Mouse (Mus musculus): ENCODE results near the gene Vwf.
A peak's percentile ranks its signal among the peaks of the same experiment; 100 is the strongest.

The Vwf gene

DNA sequence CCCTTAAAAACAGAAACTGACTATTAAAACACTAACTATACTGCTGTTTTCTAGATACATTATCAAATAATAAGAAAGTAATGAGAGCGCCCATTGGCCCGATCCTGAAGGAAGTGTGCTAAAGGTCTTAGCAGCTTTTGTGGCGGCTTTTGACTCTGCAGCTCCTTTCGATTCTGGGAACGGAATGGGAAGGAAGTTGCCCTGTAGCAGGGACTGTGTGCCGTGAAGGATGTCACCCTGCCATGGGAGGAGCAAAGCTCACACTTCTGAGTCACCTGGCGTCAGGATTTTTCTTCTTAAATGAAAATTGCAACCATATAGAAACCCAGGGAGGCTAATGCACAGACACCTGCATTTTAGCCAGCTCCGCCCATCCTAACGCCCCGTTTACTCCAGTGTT lies 1.8 kb downstream of the Vwf start:
- DNase-seq: no peak

DNA sequence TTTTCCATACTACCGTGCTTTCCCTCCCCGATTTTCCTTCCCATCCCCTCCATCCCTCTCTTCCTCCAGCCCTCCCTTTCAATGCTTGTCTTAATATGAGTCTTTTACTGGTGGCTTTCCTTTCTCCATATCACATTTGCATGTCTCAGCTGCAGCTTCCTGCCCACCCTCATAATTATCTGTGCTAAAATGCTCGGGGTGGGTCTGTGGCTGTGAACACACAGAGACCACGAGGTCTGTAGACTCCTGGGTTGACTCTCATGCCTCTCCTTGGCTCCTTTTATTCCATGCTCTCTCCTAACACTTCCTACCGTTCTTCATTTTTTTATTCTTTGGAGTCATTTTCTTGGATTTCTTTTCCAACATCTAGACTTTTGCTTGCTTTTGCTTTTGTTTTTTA lies 3.6 kb downstream of the Vwf start:
- DNase-seq: no peak

DNA sequence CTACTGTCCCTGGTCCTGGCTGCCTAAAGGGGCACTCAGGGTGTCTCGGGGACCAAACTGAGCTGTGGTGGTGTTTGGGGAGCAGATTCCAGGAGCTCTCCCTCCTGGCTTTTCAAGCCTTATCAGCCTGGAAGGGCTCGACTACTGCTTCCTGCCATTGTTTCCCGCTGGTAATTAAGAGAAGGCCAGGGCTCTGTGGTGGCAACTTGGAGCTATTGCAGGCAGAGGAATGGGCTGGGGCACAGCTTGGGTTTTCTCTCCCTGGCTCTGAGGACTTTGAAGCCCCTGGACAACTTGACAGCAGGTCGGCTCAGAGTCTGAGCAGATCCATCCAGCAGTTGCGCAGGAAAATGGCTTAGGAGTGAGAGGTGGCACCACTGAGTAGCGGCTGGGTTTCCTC lies 6.2 kb downstream of the Vwf start:
- no peak for DNase-seq

DNA sequence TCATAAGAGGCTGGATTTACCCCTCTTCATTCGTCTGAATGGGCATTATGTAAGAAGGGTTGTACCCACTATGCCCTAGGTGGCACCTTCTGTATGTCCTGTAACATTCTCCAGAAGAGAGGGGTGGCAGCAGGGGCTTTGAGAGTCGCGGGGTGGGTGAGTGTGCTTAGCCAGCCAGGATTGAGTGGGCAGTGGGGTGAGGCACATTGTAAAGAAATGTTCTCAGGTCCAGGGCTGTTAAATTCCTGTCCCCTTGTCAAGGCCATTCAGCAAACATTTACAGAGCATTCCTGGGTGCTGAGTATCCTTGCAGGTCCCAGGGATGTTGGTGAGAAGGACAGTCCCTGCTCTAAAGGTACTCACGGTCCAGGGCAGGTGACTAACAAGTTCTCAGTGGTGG lies 7.0 kb downstream of the Vwf start:
- DNase-seq: no peak

GRCm38 (mm10) chr6:125558831-125559230 lies 12.3 kb downstream of the Vwf start:
- DNase-seq: no peak

- no peak for DNase-seq
Observed at GRCm38 (mm10) chr6:125561031-125561430, 14.5 kb downstream of the Vwf start.

- DNase-seq: no peak
Observed at GRCm38 (mm10) chr6:125561521-125561920, 14.9 kb downstream of the Vwf start.

GRCm38 (mm10) chr6:125564812-125565281 lies 18.3 kb downstream of the Vwf start:
- DNase-seq: peak in 1 of 2 experiments; percentile 13

GRCm38 (mm10) chr6:125565326-125565725 lies 18.8 kb downstream of the Vwf start:
- no peak for DNase-seq

DNA sequence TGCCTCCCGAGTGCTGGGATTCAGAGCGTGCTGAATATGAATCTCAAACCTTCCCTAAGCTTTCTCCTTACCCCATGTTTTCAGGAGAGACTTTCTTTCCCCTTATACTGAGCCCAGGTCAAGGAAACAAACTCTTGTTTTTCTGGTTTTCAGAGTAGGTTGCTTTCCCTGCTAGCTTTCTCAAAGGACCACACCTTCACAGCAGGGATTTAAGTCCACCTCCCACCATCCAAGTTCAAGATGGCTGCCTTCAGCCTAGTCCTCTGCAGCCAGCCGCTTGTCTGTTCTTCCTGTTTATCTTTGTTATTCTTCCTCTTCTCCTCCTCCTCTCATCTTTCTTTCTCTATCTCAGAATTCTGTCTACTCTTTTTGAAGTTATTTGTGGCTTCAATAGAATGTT lies 20.1 kb downstream of the Vwf start:
- DNase-seq: no peak

- no peak for DNase-seq
Observed at GRCm38 (mm10) chr6:125568381-125568780, 21.8 kb downstream of the Vwf start.

DNA sequence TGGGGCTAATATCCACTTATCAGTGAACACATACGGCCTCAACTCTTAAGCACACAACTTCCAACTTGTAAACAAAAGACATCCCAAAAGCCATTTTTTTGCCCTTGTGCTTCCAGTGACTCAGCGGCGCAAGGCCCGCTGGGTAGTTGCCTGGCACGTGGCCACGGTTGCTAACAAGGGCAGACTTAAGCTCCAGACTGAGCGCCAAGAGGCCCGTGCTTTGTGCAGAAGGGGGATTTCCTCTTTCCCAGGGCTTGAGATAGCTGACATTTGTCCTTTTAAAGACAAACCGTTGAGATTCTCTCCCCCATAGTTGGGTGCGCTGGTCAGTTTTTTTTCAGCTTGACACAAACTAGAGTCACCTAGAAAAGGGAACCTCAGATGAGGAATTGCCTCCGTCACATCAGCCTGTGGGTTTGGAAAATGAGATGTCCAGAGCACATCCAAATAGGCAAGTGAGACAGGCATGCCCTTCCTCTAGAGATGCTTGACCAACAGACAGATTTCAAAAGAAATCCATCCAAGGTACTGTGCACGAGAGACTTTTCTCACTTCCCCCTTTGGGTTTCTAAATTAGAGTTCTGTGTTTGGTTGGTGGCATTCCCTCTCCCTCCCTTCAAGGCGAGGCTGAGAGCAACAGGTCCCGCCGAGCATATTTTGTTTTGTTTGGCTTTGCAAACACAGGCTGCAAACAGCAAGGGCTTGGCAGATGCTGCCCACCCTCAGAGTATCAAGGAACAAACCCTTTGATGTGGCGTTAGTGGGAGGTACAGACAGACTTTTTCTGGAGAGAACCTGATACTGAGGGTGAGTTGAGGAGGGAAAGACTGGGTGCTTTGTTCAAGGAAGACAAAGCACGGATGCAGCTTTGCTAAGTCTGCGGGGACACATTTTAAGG lies 26.0 kb downstream of the Vwf start:
- peak; percentile 65 to 71 for DNase-seq

- DNase-seq: peak; percentile 75 to 79
Observed at GRCm38 (mm10) chr6:125573189-125573928, 26.8 kb downstream of the Vwf start.

- no peak for DNase-seq
Observed at GRCm38 (mm10) chr6:125575080-125575479, 28.5 kb downstream of the Vwf start.

- DNase-seq: no peak
Observed at GRCm38 (mm10) chr6:125577301-125577700, 30.7 kb downstream of the Vwf start.

DNA sequence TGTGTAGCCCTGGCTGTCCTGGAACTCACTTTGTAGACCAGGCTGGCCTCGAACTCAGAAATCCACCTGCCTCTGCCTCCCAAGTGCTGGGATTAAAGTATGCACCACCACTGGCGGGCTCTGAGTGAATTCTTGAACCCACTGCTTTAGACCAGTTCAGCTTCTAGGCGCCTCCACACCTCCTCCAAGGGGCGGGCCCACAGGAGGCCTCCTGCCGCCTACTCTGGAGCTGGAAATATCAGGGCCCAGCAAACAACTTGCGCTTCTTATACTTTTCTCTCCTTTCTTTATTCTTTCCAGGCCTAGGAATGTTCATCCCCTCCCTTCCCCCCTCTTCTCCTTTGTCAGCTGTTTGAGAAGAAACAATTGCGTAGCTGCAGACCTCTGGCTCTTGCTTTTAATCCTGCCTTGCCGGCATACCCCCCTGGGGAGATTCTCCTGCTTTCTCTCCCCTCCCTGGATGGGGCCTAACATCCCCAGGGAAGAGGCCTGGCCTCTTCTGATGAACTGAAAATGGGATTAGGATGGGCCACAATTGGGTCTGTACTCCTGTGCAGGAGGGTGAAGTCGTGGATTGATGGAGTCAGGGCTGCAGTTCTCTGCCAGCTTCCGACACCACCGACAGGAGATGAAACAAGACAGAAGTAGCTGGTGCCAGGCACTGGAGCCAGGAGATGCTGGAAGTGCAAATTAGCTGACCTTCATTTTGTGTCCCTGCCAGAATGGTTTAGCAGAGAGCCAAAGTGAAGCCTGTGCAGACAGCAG lies 31.5 kb downstream of the Vwf start:
- no peak for DNase-seq

GRCm38 (mm10) chr6:125578647-125579011 lies 32.1 kb downstream of the Vwf start:
- DNase-seq: no peak

GRCm38 (mm10) chr6:125579864-125580263 lies 33.3 kb downstream of the Vwf start:
- DNase-seq: no peak

GRCm38 (mm10) chr6:125583666-125584065 lies 37.1 kb downstream of the Vwf start:
- DNase-seq: no peak

DNA sequence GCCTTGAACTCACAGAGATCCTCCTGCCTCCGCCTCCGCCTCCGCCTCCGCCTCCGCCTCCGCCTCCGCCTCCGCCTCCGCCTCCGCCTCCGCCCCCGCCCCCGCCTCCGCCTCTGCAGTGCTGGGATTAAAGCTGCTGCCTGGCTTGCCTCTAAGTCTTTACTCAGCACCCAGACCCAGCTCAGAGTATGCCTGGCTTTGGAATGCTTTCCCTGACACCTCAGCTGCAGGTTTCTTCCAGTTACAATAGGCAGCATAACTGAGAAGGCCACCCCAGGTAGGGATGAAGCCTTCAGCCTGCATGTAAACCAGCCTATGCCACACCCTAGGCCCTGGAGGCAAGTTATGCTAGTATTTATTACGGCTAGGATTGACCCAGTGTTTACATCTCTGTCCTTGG lies 37.7 kb downstream of the Vwf start:
- no peak for DNase-seq

GRCm38 (mm10) chr6:125585579-125585978 lies 39.0 kb downstream of the Vwf start:
- DNase-seq: peak; percentile 52 to 58

- no peak for DNase-seq
Observed at GRCm38 (mm10) chr6:125586042-125586566, 39.5 kb downstream of the Vwf start.

DNA sequence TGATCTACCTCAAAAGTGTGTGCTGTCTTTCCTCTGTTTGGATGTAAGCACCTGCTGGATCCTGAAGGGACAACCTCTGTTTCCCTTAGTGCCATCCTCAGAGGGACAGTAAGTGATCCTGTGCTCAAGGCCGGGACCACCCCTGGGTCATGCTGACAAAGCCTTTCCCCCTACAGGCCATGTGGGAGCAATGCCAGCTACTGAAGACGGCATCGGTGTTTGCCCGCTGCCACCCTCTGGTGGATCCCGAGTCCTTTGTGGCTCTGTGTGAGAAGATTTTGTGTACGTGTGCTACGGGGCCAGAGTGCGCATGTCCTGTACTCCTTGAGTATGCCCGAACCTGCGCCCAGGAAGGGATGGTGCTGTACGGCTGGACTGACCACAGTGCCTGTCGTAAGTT lies 41.7 kb downstream of the Vwf start:
- no peak for DNase-seq
